Mouse (Mus musculus): Measurements from ENCODE around the gene Ceacam20.

DNA sequence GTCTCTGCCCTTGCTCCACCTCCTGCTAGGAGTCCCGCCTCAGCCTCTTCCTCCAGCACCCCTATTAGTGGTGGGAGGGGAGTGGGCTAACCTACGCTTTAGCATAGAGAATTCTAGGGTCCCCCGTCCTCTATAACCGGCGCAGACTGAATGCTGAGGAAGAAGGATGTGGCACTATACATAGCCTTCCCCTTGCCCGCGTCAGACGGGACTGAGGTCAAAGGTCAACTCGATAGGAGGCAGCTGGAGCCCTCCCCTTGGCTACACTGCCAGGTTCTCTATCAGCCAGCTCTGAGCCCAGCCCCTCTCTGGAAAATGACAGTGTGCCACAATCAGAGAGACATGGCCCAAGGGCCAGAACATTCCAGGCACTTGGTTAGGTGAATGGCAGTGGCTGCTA, 14.6 kb upstream of the Ceacam20 start, which contains the start of gene Igsf23:
- no peak for TF ChIP-seq CTCF (IDR thresholded peaks at IDR 0.05)
- no peak for TF ChIP-seq POLR2A (IDR thresholded peaks at IDR 0.05; ENCODE audit: insufficient read depth, low read depth, low read length)
- no peak for TF ChIP-seq EP300 (IDR thresholded peaks at IDR 0.05; ENCODE audit: insufficient read depth, low read depth, low read length)

Measured in heart, adult 2 months (tissue).